Mouse (Mus musculus): ENCODE measurements around the gene Srgap1. TPM values are rescaled to one million over a fixed set of nuclear protein-coding genes. Genes with fewer than 3 reads are reported as not detected.

Gene Srgap1
- polyA plus RNA-seq, 1 experiment from 2014 or later = 12.7 TPM

DNA sequence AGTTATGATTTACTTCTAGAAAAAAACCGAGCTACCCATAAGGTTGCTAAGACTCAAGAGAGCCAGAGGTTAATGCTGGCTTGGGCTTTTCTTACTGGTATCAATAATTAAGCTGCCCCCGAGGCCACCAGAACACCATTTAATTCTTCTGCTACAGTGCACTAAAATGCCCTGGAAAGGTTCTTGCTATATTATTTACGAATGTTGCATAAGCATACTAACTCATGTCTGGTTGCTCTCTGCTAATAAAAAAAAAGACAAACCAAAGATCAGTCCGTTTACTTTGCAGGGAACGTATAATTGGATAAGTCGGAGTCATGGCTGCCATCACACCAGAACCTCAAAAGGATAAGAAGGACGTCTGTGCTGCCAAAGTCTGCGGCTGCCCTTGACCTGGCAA, 128.1 kb downstream of the Srgap1 start:
- 55% methylated on average over 8 of the region's 8 CpGs for WGBS

DNA sequence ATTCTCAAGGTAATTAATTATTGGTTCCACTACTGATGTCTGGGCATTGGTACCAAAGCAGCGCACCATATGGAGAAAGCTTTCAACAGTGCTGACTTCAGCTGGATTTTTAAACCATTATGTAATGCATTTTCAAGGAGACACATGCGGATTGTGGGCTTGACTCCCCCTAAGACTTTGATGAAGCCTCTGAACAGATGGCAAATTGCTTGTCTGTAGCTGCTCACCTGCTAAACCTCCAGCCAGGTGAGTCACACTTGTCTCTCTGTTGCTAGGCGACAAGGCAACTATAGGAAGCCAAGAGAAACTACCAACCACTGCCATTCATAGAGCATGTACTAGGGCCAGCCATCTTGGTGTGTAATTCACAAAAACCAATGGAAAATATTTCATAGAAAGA, 128.5 kb downstream of the Srgap1 start:
- H3K36me3 ChIP-seq (ENCODE audit: insufficient read depth) = 0 out of 2 replicates have a peak, but pooled peaks cover 5% of the 10 kb centered on the region
- WGBS = 68% methylated on average over 3 of the region's 3 CpGs
- no peaks in the 10 kb centered on the region for H3K9me3 ChIP-seq (ENCODE audit: low read depth, low read length)

More for the DNA sequence above, 128.1 kb downstream of the Srgap1 start:
- H3K27ac ChIP-seq (ENCODE audit: low read depth) = no peak overlapping the region
- DNase-seq (no peak), ATAC-seq (ENCODE audit: insufficient read depth) (no peak)
- TF ChIP-seq CTCF (IDR thresholded peaks at IDR 0.05; ENCODE audit: low read depth) = no peak
- no peaks in the 10 kb centered on the region for H3K9me3 ChIP-seq (ENCODE audit: low read depth, low read length)
- no peak overlapping the region for H3K4me2 ChIP-seq
- H3K36me3 ChIP-seq (ENCODE audit: insufficient read depth) = 0 out of 2 replicates have a peak, but pooled peaks cover 5% of the 10 kb centered on the region
- H3K4me3 ChIP-seq (ENCODE audit: low read depth, low read length) = no peak overlapping the region
- H3K4me1 ChIP-seq (ENCODE audit: insufficient read depth) = no peaks in the 10 kb centered on the region
- H3K27me3 ChIP-seq (ENCODE audit: insufficient read depth, low read length) = no peaks in the 10 kb centered on the region
- H3K9ac ChIP-seq = no peak overlapping the region

DNA sequence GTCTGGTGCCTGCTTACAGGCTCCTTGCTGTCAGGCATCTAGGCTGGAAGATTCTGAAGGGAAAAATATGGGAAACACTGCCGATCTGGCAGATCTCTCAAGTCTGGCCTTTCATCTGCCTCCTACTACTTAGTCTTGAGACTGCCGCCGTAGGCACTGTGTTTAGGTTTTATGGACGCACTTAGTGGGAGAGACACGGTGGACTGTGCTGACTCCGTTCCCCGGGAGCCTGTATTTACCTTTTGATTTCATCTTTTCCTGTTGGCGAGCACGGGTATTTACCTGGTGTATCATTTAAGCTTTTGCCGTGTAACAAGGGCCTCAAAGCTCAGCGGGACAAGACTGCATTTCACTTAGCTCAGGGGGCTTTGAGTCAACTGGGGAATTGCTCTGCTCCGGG, 131.6 kb downstream of the Srgap1 start:
- no peak for TF ChIP-seq CTCF (IDR thresholded peaks at IDR 0.05; ENCODE audit: low read depth)
- no peaks in the 10 kb centered on the region for H3K9me3 ChIP-seq (ENCODE audit: low read depth, low read length)
- ATAC-seq (ENCODE audit: insufficient read depth) (no peak), DNase-seq (no peak)
- no peak overlapping the region for H3K4me2 ChIP-seq
- no peak overlapping the region for H3K4me3 ChIP-seq (ENCODE audit: low read depth, low read length)
- H3K36me3 ChIP-seq (ENCODE audit: insufficient read depth) = no peaks in the 10 kb centered on the region
- whole genome bisulfite sequencing = 54% methylated on average over 12 of the region's 12 CpGs
- H3K27ac ChIP-seq (ENCODE audit: low read depth) = no peak overlapping the region
- H3K27me3 ChIP-seq (ENCODE audit: insufficient read depth, low read length) = no peaks in the 10 kb centered on the region
- H3K4me1 ChIP-seq (ENCODE audit: insufficient read depth) = no peaks in the 10 kb centered on the region
- no peak overlapping the region for H3K9ac ChIP-seq

More for the DNA sequence above, 128.5 kb downstream of the Srgap1 start:
- Histone ChIP-seq H3K27ac (ENCODE audit: low read depth) (no peak overlapping the region), H3K4me1 (ENCODE audit: insufficient read depth) (no peaks in the 10 kb centered on the region), H3K4me2 (no peak overlapping the region), H3K9ac (no peak overlapping the region), H3K27me3 (ENCODE audit: insufficient read depth, low read length) (no peaks in the 10 kb centered on the region), H3K4me3 (ENCODE audit: low read depth, low read length) (no peak overlapping the region)
- TF ChIP-seq CTCF (IDR thresholded peaks at IDR 0.05; ENCODE audit: low read depth) = no peak
- DNase-seq (no peak), ATAC-seq (ENCODE audit: insufficient read depth) (no peak)

DNA sequence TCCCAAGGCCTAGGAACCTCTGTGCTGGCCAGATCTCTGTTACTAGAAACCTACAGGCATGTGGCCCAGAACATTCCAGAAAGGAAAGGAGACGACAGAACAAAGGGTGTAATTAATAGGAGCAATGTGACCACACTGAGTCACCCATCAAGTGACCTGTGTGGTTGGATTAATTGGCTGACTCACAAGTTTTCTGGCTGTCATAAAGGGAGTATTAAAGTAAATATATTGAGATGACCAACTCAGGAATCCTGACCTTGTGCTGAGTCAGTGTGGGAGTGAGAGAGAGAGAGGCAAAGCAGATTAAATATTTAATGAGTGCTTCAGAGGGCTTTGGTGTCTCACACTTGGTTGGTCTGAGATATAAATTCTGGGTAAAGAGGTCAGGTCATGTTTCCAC, 143.0 kb downstream of the Srgap1 start:
- no peak overlapping the region for H3K4me2 ChIP-seq
- DNase-seq = no peak
- H3K27me3 ChIP-seq (ENCODE audit: insufficient read depth, low read length) = no peaks in the 10 kb centered on the region
- no peaks in the 10 kb centered on the region for H3K9me3 ChIP-seq (ENCODE audit: low read depth, low read length)
- H3K4me1 ChIP-seq (ENCODE audit: insufficient read depth) = no peaks in the 10 kb centered on the region
- H3K9ac ChIP-seq = no peak overlapping the region
- H3K27ac ChIP-seq (ENCODE audit: low read depth) = no peak overlapping the region
- no peak for TF ChIP-seq CTCF (IDR thresholded peaks at IDR 0.05; ENCODE audit: low read depth)
- no peak overlapping the region for H3K4me3 ChIP-seq (ENCODE audit: low read depth, low read length)
- 17% methylated on average over 1 of the region's 1 CpGs for WGBS
- no peak for ATAC-seq (ENCODE audit: insufficient read depth)
- no peaks in the 10 kb centered on the region for H3K36me3 ChIP-seq (ENCODE audit: insufficient read depth)

GRCm38 (mm10) chr10:121902651-121903050, 144.5 kb downstream of the Srgap1 start:
- no peaks in the 10 kb centered on the region for H3K36me3 ChIP-seq (ENCODE audit: insufficient read depth)
- H3K9ac ChIP-seq = no peak overlapping the region
- no peak for TF ChIP-seq CTCF (IDR thresholded peaks at IDR 0.05; ENCODE audit: low read depth)
- DNase-seq = no peak
- H3K27me3 ChIP-seq (ENCODE audit: insufficient read depth, low read length) = no peaks in the 10 kb centered on the region
- no peak overlapping the region for H3K27ac ChIP-seq (ENCODE audit: low read depth)
- H3K9me3 ChIP-seq (ENCODE audit: low read depth, low read length) = no peaks in the 10 kb centered on the region
- 86% methylated on average over 8 of the region's 8 CpGs for WGBS
- no peak for ATAC-seq (ENCODE audit: insufficient read depth)
- no peak overlapping the region for H3K4me2 ChIP-seq
- no peaks in the 10 kb centered on the region for H3K4me1 ChIP-seq (ENCODE audit: insufficient read depth)
- H3K4me3 ChIP-seq (ENCODE audit: low read depth, low read length) = no peak overlapping the region

DNA sequence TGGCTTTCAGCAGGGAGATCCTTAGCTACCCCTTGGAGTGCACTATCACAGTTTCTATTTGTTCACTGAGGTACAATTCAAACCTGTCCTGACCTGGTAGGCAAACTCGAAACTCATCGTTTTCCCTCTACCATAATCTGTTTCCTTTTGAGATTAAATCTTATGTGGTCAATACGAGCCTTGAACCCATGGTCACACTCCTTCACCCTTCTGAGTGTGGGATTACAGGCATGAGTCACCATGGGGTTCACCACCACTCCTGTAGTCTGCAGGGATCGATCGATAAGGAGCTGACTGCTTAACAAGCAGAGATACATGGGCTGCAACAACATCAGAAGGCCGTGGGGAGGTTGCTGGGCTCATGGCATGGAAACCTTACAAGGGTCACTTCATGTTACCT, 146.3 kb downstream of the Srgap1 start:
- Histone ChIP-seq H3K27me3 (ENCODE audit: insufficient read depth, low read length) (no peaks in the 10 kb centered on the region), H3K9ac (no peak overlapping the region), H3K9me3 (ENCODE audit: low read depth, low read length) (no peaks in the 10 kb centered on the region), H3K4me2 (no peak overlapping the region), H3K27ac (ENCODE audit: low read depth) (no peak overlapping the region), H3K36me3 (ENCODE audit: insufficient read depth) (no peaks in the 10 kb centered on the region), H3K4me1 (ENCODE audit: insufficient read depth) (no peaks in the 10 kb centered on the region), H3K4me3 (ENCODE audit: low read depth, low read length) (no peak overlapping the region)
- DNase-seq = no peak
- no peak for ATAC-seq (ENCODE audit: insufficient read depth)
- WGBS = 73% methylated on average over 6 of the region's 6 CpGs
- TF ChIP-seq CTCF (IDR thresholded peaks at IDR 0.05; ENCODE audit: low read depth) = no peak

DNA sequence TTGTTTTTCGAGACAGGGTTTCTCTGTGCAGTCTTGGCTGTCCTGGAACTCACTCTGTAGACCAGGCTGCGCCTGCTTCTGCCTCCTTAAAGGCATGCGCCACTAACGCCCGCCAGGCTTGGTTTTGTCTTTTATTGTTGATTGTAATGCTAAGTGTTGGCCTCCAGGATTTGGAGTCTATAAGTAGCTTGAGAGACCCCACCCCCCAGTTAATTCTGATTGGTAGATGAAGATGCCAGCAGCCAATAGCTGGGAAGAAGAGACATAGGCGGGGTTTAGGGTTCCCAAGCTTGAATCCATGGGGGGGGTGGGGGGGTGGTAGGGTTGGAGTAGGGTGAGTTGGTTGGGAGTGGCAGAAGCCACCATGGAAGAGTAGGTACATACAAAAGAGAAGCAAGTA, 147.4 kb downstream of the Srgap1 start:
- H3K27me3 ChIP-seq (ENCODE audit: insufficient read depth, low read length) = no peaks in the 10 kb centered on the region
- 92% methylated on average over 6 of the region's 6 CpGs for WGBS
- no peaks in the 10 kb centered on the region for H3K9me3 ChIP-seq (ENCODE audit: low read depth, low read length)
- no peaks in the 10 kb centered on the region for H3K4me1 ChIP-seq (ENCODE audit: insufficient read depth)
- no peak overlapping the region for H3K4me3 ChIP-seq (ENCODE audit: low read depth, low read length)
- H3K9ac ChIP-seq = no peak overlapping the region
- no peaks in the 10 kb centered on the region for H3K36me3 ChIP-seq (ENCODE audit: insufficient read depth)
- no peak overlapping the region for H3K4me2 ChIP-seq
- DNase-seq (no peak), ATAC-seq (ENCODE audit: insufficient read depth) (no peak)
- H3K27ac ChIP-seq (ENCODE audit: low read depth) = no peak overlapping the region
- no peak for TF ChIP-seq CTCF (IDR thresholded peaks at IDR 0.05; ENCODE audit: low read depth)

- H3K4me2 ChIP-seq = no peak overlapping the region
- 93% methylated on average over 2 of the region's 2 CpGs for WGBS
- no peaks in the 10 kb centered on the region for H3K36me3 ChIP-seq (ENCODE audit: insufficient read depth)
- ATAC-seq (ENCODE audit: insufficient read depth) (no peak), DNase-seq (no peak)
- no peak overlapping the region for H3K4me3 ChIP-seq (ENCODE audit: low read depth, low read length)
- H3K27me3 ChIP-seq (ENCODE audit: insufficient read depth, low read length) = no peaks in the 10 kb centered on the region
- no peak for TF ChIP-seq CTCF (IDR thresholded peaks at IDR 0.05; ENCODE audit: low read depth)
- no peak overlapping the region for H3K9ac ChIP-seq
- H3K9me3 ChIP-seq (ENCODE audit: low read depth, low read length) = no peaks in the 10 kb centered on the region
- no peak overlapping the region for H3K27ac ChIP-seq (ENCODE audit: low read depth)
- H3K4me1 ChIP-seq (ENCODE audit: insufficient read depth) = no peaks in the 10 kb centered on the region
Measured at GRCm38 (mm10) chr10:121897835-121898370, 149.2 kb downstream of the Srgap1 start.

All from lung, embryonic 14.5 days (tissue).